Mouse (Mus musculus): ENCODE measurements around the gene Jchain. TPM values are rescaled to one million over a fixed set of nuclear protein-coding genes. Genes with fewer than 3 reads are reported as not detected.

Jchain gene
- polyA plus RNA-seq, 1 experiment from 2014 or later: not detected

DNA sequence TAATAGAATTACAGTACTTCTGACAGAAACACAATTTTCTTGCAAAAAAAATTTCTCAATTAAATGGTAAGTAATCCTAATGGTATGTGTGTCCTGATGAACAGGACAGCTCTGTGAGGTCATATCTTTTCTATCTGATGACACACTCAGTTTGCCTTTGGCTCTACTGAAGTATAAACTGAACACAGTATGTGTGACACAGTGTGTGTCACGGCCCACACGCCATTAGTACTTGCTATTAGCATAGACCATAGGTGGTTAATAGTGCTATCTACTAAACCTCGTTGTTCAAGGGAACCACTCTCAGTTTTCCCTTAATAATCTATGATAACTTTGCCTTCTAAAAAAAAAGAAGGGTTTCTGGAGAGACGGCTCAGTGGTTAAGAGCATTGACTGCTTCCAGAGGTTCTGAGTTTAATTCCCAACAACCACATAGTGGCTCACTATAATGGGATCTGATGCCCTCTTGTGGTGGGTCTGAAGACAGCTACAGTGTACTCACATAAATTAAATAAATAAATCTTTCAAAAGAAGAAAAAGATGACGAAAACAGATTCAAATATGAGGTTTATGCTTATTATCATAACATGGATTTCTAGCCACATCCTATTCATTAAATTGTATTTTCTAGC, 15.1 kb upstream of the Jchain start:
- Histone ChIP-seq H3K27ac (ENCODE audit: low read depth, low read length) (no peak overlapping the region), H3K4me1 (replicated peaks; ENCODE audit: control insufficient read depth, insufficient read depth, low read length) (no peaks in the 10 kb centered on the region), H3K9me3 (ENCODE audit: control insufficient read depth, low read length) (no peaks in the 10 kb centered on the region), H3K36me3 (ENCODE audit: control insufficient read depth, insufficient read depth, low read length) (no peaks in the 10 kb centered on the region), H3K9ac (ENCODE audit: low read depth, low read length) (no peak overlapping the region), H3K4me2 (replicated peaks; ENCODE audit: low read depth, low read length) (no peak overlapping the region), H3K4me3 (ENCODE audit: low read depth, low read length) (no peak overlapping the region), H3K27me3 (ENCODE audit: control insufficient read depth, insufficient read depth, low read length) (no peaks in the 10 kb centered on the region)
- ATAC-seq (ENCODE audit: low FRiP score): peak; percentile 80
- 66% methylated on average over 5 of the region's 5 CpGs for WGBS
- DNase-seq (ENCODE audit: low spot score): peak; percentile 51

DNA sequence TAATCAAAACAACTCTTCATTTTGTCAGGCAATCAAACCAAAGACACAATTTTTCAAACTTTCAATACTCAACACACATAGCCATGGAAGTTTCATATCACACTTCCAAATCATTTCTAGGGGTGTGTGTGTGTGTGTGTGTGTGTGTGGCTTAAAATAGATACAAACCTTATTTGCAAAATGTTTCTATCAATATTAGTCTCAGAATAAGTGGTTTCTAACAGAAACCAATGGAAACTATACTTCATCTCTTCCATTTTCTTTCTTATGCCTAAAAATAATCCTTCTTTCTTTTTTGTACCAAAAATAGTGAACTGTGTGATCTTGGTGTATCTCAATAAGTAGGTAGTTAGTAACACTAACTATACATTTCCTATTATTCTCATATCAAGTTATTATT, 13.2 kb upstream of the Jchain start:
- no peaks in the 10 kb centered on the region for H3K4me1 ChIP-seq (replicated peaks; ENCODE audit: control insufficient read depth, insufficient read depth, low read length)
- no peak for ATAC-seq (ENCODE audit: low FRiP score)
- H3K27me3 ChIP-seq (ENCODE audit: control insufficient read depth, insufficient read depth, low read length): no peaks in the 10 kb centered on the region
- H3K9ac ChIP-seq (ENCODE audit: low read depth, low read length): no peak overlapping the region
- no peak overlapping the region for H3K27ac ChIP-seq (ENCODE audit: low read depth, low read length)
- H3K9me3 ChIP-seq (ENCODE audit: control insufficient read depth, low read length): no peaks in the 10 kb centered on the region
- H3K36me3 ChIP-seq (ENCODE audit: control insufficient read depth, insufficient read depth, low read length): no peaks in the 10 kb centered on the region
- no peak overlapping the region for H3K4me2 ChIP-seq (replicated peaks; ENCODE audit: low read depth, low read length)
- H3K4me3 ChIP-seq (ENCODE audit: low read depth, low read length): no peak overlapping the region
- no peak for DNase-seq (ENCODE audit: low spot score)

GRCm38 (mm10) chr5:88534697-88535096, 7.0 kb upstream of the Jchain start:
- no peaks in the 10 kb centered on the region for H3K27me3 ChIP-seq (ENCODE audit: control insufficient read depth, insufficient read depth, low read length)
- WGBS: 73% methylated on average over 3 of the region's 3 CpGs
- H3K36me3 ChIP-seq (ENCODE audit: control insufficient read depth, insufficient read depth, low read length): no peaks in the 10 kb centered on the region
- no peaks in the 10 kb centered on the region for H3K4me1 ChIP-seq (replicated peaks; ENCODE audit: control insufficient read depth, insufficient read depth, low read length)
- no peaks in the 10 kb centered on the region for H3K9me3 ChIP-seq (ENCODE audit: control insufficient read depth, low read length)
- ATAC-seq (ENCODE audit: low FRiP score) (no peak), DNase-seq (ENCODE audit: low spot score) (no peak)
- H3K9ac ChIP-seq (ENCODE audit: low read depth, low read length): no peak overlapping the region
- no peak overlapping the region for H3K4me3 ChIP-seq (ENCODE audit: low read depth, low read length)
- no peak overlapping the region for H3K27ac ChIP-seq (ENCODE audit: low read depth, low read length)
- H3K4me2 ChIP-seq (replicated peaks; ENCODE audit: low read depth, low read length): no peak overlapping the region

GRCm38 (mm10) chr5:88530908-88531307, 3.2 kb upstream of the Jchain start:
- DNase-seq (ENCODE audit: low spot score) (no peak), ATAC-seq (ENCODE audit: low FRiP score) (no peak)
- H3K36me3 ChIP-seq (ENCODE audit: control insufficient read depth, insufficient read depth, low read length): no peaks in the 10 kb centered on the region
- no peak overlapping the region for H3K9ac ChIP-seq (ENCODE audit: low read depth, low read length)
- no peak overlapping the region for H3K4me3 ChIP-seq (ENCODE audit: low read depth, low read length)
- no peaks in the 10 kb centered on the region for H3K27me3 ChIP-seq (ENCODE audit: control insufficient read depth, insufficient read depth, low read length)
- no peak overlapping the region for H3K27ac ChIP-seq (ENCODE audit: low read depth, low read length)
- no peaks in the 10 kb centered on the region for H3K9me3 ChIP-seq (ENCODE audit: control insufficient read depth, low read length)
- WGBS: 67% methylated on average over 1 of the region's 1 CpGs
- no peak overlapping the region for H3K4me2 ChIP-seq (replicated peaks; ENCODE audit: low read depth, low read length)
- H3K4me1 ChIP-seq (replicated peaks; ENCODE audit: control insufficient read depth, insufficient read depth, low read length): no peaks in the 10 kb centered on the region

DNA sequence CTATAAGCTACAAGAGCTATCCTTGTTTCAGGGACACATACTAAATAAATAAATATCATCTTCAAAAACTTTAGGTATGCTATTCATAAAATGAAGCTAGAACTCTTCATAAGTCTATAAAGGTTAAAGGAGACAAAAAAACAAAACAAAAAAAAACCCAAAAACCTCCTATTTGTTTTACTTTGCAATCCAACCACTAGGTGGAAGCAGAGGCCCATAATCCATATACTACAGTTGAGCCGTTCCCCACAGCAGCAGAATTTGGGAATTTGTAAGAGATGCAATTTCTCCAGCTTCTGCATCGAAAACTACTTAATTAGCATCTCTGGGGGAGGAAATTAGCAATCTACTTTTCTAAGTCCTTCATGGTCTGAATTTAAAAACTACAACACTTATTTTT, 8.5 kb downstream of the Jchain start:
- Histone ChIP-seq H3K9me3 (ENCODE audit: control insufficient read depth, low read length) (no peaks in the 10 kb centered on the region), H3K27ac (ENCODE audit: low read depth, low read length) (no peak overlapping the region), H3K9ac (ENCODE audit: low read depth, low read length) (no peak overlapping the region), H3K36me3 (ENCODE audit: control insufficient read depth, insufficient read depth, low read length) (no peaks in the 10 kb centered on the region), H3K4me2 (replicated peaks; ENCODE audit: low read depth, low read length) (no peak overlapping the region), H3K27me3 (ENCODE audit: control insufficient read depth, insufficient read depth, low read length) (no peaks in the 10 kb centered on the region), H3K4me1 (replicated peaks; ENCODE audit: control insufficient read depth, insufficient read depth, low read length) (no peaks in the 10 kb centered on the region), H3K4me3 (ENCODE audit: low read depth, low read length) (no peak overlapping the region)
- 12% methylated on average over 2 of the region's 2 CpGs for WGBS
- DNase-seq (ENCODE audit: low spot score) (peak; percentile 54), ATAC-seq (ENCODE audit: low FRiP score) (no peak)

- no peak overlapping the region for H3K4me2 ChIP-seq (replicated peaks; ENCODE audit: low read depth, low read length)
- DNase-seq (ENCODE audit: low spot score) (no peak), ATAC-seq (ENCODE audit: low FRiP score) (no peak)
- no peak overlapping the region for H3K9ac ChIP-seq (ENCODE audit: low read depth, low read length)
- no peaks in the 10 kb centered on the region for H3K4me1 ChIP-seq (replicated peaks; ENCODE audit: control insufficient read depth, insufficient read depth, low read length)
- H3K4me3 ChIP-seq (ENCODE audit: low read depth, low read length): no peak overlapping the region
- H3K27ac ChIP-seq (ENCODE audit: low read depth, low read length): no peak overlapping the region
- H3K27me3 ChIP-seq (ENCODE audit: control insufficient read depth, insufficient read depth, low read length): no peaks in the 10 kb centered on the region
- no peaks in the 10 kb centered on the region for H3K9me3 ChIP-seq (ENCODE audit: control insufficient read depth, low read length)
- 70% methylated on average over 1 of the region's 1 CpGs for WGBS
- H3K36me3 ChIP-seq (ENCODE audit: control insufficient read depth, insufficient read depth, low read length): no peaks in the 10 kb centered on the region
Measured at GRCm38 (mm10) chr5:88508990-88509389, 18.7 kb downstream of the Jchain start.

GRCm38 (mm10) chr5:88508555-88508954, 19.1 kb downstream of the Jchain start:
- ATAC-seq (ENCODE audit: low FRiP score): no peak

DNA sequence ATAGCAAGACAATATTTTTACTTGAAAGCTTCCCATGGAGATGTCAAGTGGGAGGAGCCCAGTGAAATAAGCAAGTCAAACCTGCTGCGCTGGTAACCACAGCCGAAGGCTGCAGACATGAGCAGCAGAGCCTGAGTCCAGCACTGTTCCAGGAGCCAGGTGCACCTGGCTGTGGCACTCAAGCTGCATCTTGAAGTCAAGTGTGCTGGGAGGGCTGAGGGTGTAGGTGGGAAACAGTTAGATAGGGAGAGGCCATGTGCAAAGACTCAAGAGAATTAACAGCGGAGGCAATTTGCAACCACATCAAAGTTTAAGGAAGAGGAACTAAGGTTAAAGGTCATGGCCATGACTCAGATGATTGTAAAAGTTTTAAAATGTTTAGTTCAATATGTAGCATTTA, 27.9 kb downstream of the Jchain start:
- 96% methylated on average over 3 of the region's 3 CpGs for WGBS
- Histone ChIP-seq H3K9me3 (ENCODE audit: control insufficient read depth, low read length) (no peaks in the 10 kb centered on the region; the same call in 1 of the 2 replicates), H3K27me3 (ENCODE audit: control insufficient read depth, insufficient read depth, low read length) (no peaks in the 10 kb centered on the region), H3K36me3 (ENCODE audit: control insufficient read depth, insufficient read depth, low read length) (no peaks in the 10 kb centered on the region), H3K27ac (ENCODE audit: low read depth, low read length) (no peak overlapping the region), H3K4me3 (ENCODE audit: low read depth, low read length) (no peak overlapping the region), H3K9ac (ENCODE audit: low read depth, low read length) (no peak overlapping the region), H3K4me2 (replicated peaks; ENCODE audit: low read depth, low read length) (no peak overlapping the region), H3K4me1 (replicated peaks; ENCODE audit: control insufficient read depth, insufficient read depth, low read length) (no peaks in the 10 kb centered on the region)
- ATAC-seq (ENCODE audit: low FRiP score): no peak
- no peak for DNase-seq (ENCODE audit: low spot score)

More at GRCm38 (mm10) chr5:88508555-88508954, 19.1 kb downstream of the Jchain start:
- Histone ChIP-seq H3K4me3 (ENCODE audit: low read depth, low read length) (no peak overlapping the region), H3K9ac (ENCODE audit: low read depth, low read length) (no peak overlapping the region), H3K27ac (ENCODE audit: low read depth, low read length) (no peak overlapping the region), H3K27me3 (ENCODE audit: control insufficient read depth, insufficient read depth, low read length) (no peaks in the 10 kb centered on the region), H3K36me3 (ENCODE audit: control insufficient read depth, insufficient read depth, low read length) (no peaks in the 10 kb centered on the region), H3K4me1 (replicated peaks; ENCODE audit: control insufficient read depth, insufficient read depth, low read length) (no peaks in the 10 kb centered on the region), H3K4me2 (replicated peaks; ENCODE audit: low read depth, low read length) (no peak overlapping the region), H3K9me3 (ENCODE audit: control insufficient read depth, low read length) (no peaks in the 10 kb centered on the region)
- no peak for DNase-seq (ENCODE audit: low spot score)
- WGBS: 65% methylated on average over 1 of the region's 1 CpGs

DNA sequence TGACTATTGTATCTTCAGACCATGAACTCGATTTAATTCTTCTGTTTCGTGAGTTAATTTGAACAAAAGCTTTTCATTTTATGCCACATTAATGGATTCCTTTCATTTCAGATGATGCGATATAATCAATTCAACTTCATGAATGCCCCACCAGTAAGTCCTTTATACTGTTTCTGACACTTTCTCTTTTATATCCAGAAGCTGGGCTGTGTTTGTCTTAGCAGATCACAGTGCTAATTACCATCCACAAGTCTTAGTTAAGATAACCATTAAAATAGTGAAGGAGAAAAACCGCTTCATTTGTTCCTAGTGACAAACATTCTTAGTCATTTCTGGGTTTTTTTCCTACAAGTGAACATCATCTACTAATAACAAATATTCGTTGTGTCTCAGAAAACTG, 36.6 kb downstream of the Jchain start:
- H3K4me2 ChIP-seq (replicated peaks; ENCODE audit: low read depth, low read length): no peak overlapping the region
- no peak overlapping the region for H3K4me3 ChIP-seq (ENCODE audit: low read depth, low read length)
- WGBS: 69% methylated on average over 5 of the region's 5 CpGs
- DNase-seq (ENCODE audit: low spot score): no peak
- ATAC-seq (ENCODE audit: low FRiP score): no peak
- H3K9me3 ChIP-seq (ENCODE audit: control insufficient read depth, low read length): no peaks in the 10 kb centered on the region
- no peaks in the 10 kb centered on the region for H3K36me3 ChIP-seq (ENCODE audit: control insufficient read depth, insufficient read depth, low read length)
- no peak overlapping the region for H3K9ac ChIP-seq (ENCODE audit: low read depth, low read length)
- H3K27me3 ChIP-seq (ENCODE audit: control insufficient read depth, insufficient read depth, low read length): no peaks in the 10 kb centered on the region
- H3K4me1 ChIP-seq (replicated peaks; ENCODE audit: control insufficient read depth, insufficient read depth, low read length): no peaks in the 10 kb centered on the region
- H3K27ac ChIP-seq (ENCODE audit: low read depth, low read length): no peak overlapping the region

Data from hindbrain, embryonic 11.5 days (tissue).